Mouse (Mus musculus) forebrain, embryonic 15.5 days (tissue): ENCODE data around the gene Fam166a. TPM values are rescaled to one million over a fixed set of nuclear protein-coding genes. Genes with fewer than 3 reads are reported as not detected.

ENCODE experiments used
- ATAC-seq: fragments of 200-750 bp; cut with Nextera tagmentation; replicated peaks from 2 replicates; pipeline ENCODE4 v1.8.0; 2017; ENCODE audit warnings: mild to moderate bottlenecking, moderate TSS enrichment, moderate library complexity
- H3K27ac ChIP-seq: fragments of 300-500 bp; sonication (generic); replicated peaks from 2 replicates; pipeline ENCODE4 v1.5.1; 2015; ENCODE audit warnings: mild to moderate bottlenecking, inconsistent platforms
- H3K27me3 ChIP-seq: fragments of 300-500 bp; sonication (generic); 2 replicates; pipeline ENCODE4 v1.6.1; 2015; ENCODE audit warnings: inconsistent platforms
- H3K36me3 ChIP-seq: fragments of 300-500 bp; sonication (generic); 2 replicates; pipeline ENCODE4 v1.6.1; 2015; ENCODE audit warnings: mild to moderate bottlenecking, inconsistent platforms
- H3K4me1 ChIP-seq: fragments of 300-500 bp; sonication (generic); 2 replicates; pipeline ENCODE4 v1.6.1; 2015; ENCODE audit warnings: inconsistent platforms
- H3K4me2 ChIP-seq: fragments of 300-500 bp; sonication (generic); replicated peaks from 2 replicates; pipeline ENCODE4 v1.6.1; 2015; ENCODE audit warnings: mild to moderate bottlenecking, inconsistent platforms
- H3K4me3 ChIP-seq: fragments of 300-500 bp; sonication (generic); 2 replicates; pipeline ENCODE4 v1.5.1; 2015; ENCODE audit warnings: mild to moderate bottlenecking, inconsistent platforms
- H3K9ac ChIP-seq: fragments of 300-500 bp; sonication (generic); replicated peaks from 2 replicates; pipeline ENCODE4 v1.6.1; 2015; ENCODE audit warnings: mild to moderate bottlenecking, inconsistent platforms
- H3K9me3 ChIP-seq: fragments of 300-500 bp; sonication (generic); 2 replicates; pipeline ENCODE4 v1.6.1; 2016; ENCODE audit warnings: inconsistent platforms
- WGBS: fragments of 180-500 bp; shearing (Covaris S2); methylation state at CpG from one replicate; pipeline ENCODE4 v1.1.7; 2015; ENCODE audit warnings: mixed read lengths; 5-methylcytosine and 5-hydroxymethylcytosine counted together
- polyA plus RNA-seq: library from polyadenylated mRNA; unstranded; fragments of >200 nt; fragmentation: Nextera tagmentation; extraction: Ambion mirVana; gene quantifications from 2 replicates; pipeline ENCODE4 v1.2.1, GENCODE M21; 2015

The Fam166a gene
- polyA plus RNA-seq, 1 experiment from 2014 or later = not detected

DNA sequence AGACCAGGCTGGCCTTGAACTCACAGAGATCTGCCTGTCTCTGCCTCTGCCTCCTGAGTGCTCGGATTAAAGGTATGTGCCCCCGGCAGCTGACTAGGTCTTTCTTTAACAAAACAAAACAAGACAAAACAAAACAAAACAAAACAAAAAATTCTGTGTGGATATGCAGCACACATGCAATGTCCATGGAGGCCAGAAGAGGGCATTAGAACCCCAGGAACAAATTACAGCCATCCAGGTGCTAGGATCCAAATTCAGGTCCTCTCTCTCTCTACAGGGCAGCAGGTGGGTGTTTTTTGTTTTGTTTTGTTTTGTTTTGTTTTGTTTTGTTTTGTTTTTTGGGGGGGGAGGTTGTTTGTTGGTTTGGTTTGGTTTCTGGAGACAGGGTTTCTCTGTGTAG lies 40.3 kb downstream of the Fam166a start:
- H3K9ac ChIP-seq = no peak overlapping the region
- peaks cover 8% of the 10 kb centered on the region; the same call in 1 of the 2 replicates for H3K27me3 ChIP-seq
- no peak overlapping the region for H3K4me3 ChIP-seq
- H3K36me3 ChIP-seq = no peaks in the 10 kb centered on the region
- H3K27ac ChIP-seq = no peak overlapping the region
- WGBS = 44% methylated on average over 2 of the region's 2 CpGs
- ATAC-seq = no peak
- no peaks in the 10 kb centered on the region for H3K9me3 ChIP-seq
- peaks cover 39% of the 10 kb centered on the region for H3K4me1 ChIP-seq
- H3K4me2 ChIP-seq = no peak overlapping the region

DNA sequence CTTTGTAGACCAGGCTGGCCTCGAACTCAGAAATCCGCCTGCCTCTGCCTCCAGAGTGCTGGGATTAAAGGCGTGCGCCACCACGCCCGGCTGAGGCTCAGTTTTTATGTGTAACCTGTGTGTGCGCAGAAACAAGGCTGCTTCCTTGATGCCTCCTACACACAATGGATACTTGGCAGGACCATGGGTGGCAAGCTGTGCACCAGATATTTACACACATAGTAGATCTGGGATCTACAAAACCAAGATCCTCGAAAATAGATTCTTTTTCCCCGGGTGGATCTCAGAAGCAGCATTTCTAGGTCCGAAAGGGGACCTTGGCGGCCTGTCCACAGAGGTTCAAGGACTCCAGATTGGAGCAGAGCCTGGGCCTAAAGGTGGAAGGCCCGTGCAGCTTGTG lies 43.3 kb downstream of the Fam166a start:
- 47% methylated on average over 12 of the region's 12 CpGs for WGBS
- peak overlapping the region; percentile 47 for H3K9ac ChIP-seq
- peak overlapping the region; percentile 62 for H3K27ac ChIP-seq
- peak overlapping the region; percentile 63 for H3K4me3 ChIP-seq
- ATAC-seq = peak; percentile 5; the same call in 1 of the 2 replicates
- no peaks in the 10 kb centered on the region for H3K9me3 ChIP-seq
- H3K27me3 ChIP-seq = peaks cover 15% of the 10 kb centered on the region; the same call in 1 of the 2 replicates
- peak overlapping the region; percentile 98 for H3K4me2 ChIP-seq
- peaks cover 50% of the 10 kb centered on the region for H3K4me1 ChIP-seq
- H3K36me3 ChIP-seq = no peaks in the 10 kb centered on the region

DNA sequence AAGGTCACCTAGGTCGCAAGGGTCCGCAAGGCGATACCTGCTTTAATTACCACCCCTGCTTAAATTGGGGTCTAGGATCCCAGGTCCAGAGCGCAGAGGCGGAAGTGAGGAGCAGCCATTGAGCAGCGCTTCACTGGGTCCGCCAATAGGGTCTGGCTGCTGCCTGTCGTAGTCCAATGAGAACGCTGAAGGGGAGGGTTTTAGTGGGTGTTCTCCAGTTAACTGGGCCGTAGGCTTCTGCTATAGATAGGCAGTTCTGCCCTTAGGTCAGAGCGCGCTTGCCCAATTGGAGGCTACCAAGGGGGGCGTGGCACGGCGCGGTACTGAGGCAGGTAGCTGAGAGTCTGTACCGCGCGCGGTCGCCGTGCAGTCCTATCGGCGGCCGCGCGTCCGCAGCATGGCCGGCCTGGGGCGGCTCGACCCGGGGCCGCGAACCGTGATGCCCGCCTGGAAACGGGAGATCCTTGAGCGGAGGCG lies 43.8 kb downstream of the Fam166a start, which contains the start of gene Tprn:
Gene Tprn (plus strand): TSS at position 328 of the 477 bp plus-strand sequence.
- Histone ChIP-seq H3K4me3 (peak within 1 kb of the TSS; percentile 63), H3K27me3 (peaks cover 15% of the 10 kb centered on the region; the same call in 1 of the 2 replicates), H3K4me2 (peak within 1 kb of the TSS; percentile 98), H3K9me3 (no peaks in the 10 kb centered on the region), H3K36me3 (no peaks in the 10 kb centered on the region), H3K4me1 (peaks cover 51% of the 10 kb centered on the region), H3K9ac (peak within 1 kb of the TSS; percentile 60), H3K27ac (peak within 1 kb of the TSS; percentile 62)
- peak; percentile 100 for ATAC-seq
- WGBS = under 1% methylated on average over 39 of the region's 39 CpGs

DNA sequence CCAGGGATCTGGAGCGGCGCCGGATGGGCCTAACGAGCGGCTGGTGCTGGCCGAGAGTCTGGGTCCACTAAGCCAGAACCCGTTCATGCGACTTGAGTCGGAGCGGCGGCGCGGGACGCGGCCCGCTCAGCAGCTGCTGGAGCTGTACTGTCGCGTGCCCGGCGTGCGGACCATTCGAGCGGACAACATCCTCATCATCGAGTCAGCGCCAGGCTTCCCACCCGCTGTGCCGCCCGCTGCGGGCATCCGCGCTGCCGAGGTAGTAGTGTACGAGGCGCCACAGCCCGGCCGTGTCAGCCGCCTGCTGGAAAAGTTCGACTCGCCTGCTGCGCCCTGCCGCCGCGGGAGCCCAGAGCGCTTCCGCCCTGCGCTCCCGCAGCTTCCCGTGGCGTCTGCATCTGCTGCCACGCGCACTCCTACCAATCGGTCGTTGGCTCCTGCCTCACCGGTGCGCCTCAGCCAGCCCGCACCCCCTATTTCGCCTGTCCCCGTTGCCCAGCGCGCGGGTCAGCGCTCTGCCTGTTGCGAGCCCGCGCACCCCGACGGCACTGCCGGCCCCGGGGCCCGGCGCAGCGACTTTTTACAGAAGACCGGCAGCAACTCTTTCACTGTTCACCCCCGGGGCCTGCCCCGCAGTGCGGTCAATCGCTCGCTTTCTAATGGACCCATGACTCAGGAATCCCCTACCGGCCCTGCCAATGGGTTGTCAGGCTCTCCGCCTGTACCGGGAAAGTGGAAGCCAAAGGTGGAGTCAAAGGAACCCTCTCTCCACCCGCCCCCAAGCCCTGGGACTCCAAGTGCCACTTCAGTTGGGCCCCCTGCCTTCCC lies 44.5 kb downstream of the Fam166a start:
- no peaks in the 10 kb centered on the region for H3K9me3 ChIP-seq
- peak overlapping the region; percentile 98 for H3K4me2 ChIP-seq
- H3K36me3 ChIP-seq = no peaks in the 10 kb centered on the region
- H3K9ac ChIP-seq = peak overlapping the region; percentile 60
- no peak for ATAC-seq
- peak overlapping the region; percentile 62 for H3K27ac ChIP-seq
- peaks cover 58% of the 10 kb centered on the region for H3K4me1 ChIP-seq
- H3K27me3 ChIP-seq = peaks cover 15% of the 10 kb centered on the region; the same call in 1 of the 2 replicates
- peak overlapping the region; percentile 63 for H3K4me3 ChIP-seq
- WGBS = under 1% methylated on average over 82 of the region's 82 CpGs

DNA sequence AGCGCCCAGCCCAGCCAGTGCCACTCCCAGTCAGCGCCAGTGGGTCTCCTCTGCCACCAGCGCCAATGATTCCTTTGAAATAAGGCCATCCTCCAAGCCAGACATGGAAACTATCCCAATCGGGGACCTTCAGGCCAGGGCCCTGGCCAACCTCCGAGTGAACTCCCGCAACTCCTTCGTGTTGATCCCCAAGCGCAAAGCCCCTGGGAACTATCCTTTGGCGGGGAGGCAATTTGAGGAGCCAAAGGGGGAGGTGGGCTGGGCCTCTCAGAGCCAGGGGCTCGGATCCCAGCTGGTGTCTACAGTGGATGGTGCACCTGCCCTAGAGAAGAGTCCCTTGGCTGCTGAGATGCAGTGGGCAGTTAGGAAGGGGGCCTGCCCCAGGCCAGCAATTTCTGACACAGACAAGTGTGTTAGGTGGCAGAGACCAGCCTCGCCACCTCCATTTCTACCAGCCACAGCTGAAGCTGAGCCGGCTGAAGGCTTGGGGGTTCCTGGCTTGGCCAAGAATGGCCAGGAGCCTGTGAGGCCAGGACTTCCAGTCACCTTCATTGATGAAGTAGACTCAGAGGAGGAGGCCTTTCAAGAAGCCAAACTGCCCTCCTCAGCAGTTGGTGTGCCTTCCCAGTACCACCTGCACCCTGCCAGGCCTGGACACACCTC lies 45.2 kb downstream of the Fam166a start:
- H3K36me3 ChIP-seq = no peaks in the 10 kb centered on the region
- no peak for ATAC-seq
- H3K9me3 ChIP-seq = no peaks in the 10 kb centered on the region
- peak overlapping the region; percentile 98 for H3K4me2 ChIP-seq
- 21% methylated on average over 12 of the region's 12 CpGs for WGBS
- peaks cover 15% of the 10 kb centered on the region; the same call in 1 of the 2 replicates for H3K27me3 ChIP-seq
- H3K9ac ChIP-seq = peak overlapping the region; percentile 60
- H3K27ac ChIP-seq = no peak overlapping the region
- H3K4me1 ChIP-seq = peaks cover 56% of the 10 kb centered on the region
- H3K4me3 ChIP-seq = peak overlapping the region; percentile 63

DNA sequence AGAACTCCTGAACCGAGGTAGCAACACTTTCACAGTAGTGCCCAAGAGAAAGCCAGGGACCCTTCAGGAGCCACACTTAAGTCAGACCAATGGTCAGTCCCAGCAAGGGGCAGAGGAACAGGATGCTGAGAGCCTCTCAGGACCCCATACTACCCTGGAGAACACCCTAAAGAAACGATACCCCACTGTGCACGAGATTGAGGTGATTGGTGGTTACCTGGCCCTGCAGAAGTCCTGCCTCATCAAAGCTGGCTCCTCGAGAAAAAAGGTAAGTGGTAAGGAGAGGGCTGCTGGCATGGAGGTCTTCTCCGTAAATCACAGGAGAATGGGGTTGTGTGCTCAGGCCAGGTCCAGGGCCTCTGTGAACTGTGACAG lies 45.7 kb downstream of the Fam166a start:
- H3K27ac ChIP-seq = no peak overlapping the region
- H3K4me3 ChIP-seq = peak overlapping the region; percentile 63; the same call in 1 of the 2 replicates
- H3K4me2 ChIP-seq = peak overlapping the region; percentile 98
- H3K4me1 ChIP-seq = peaks cover 56% of the 10 kb centered on the region
- no peak overlapping the region for H3K9ac ChIP-seq
- H3K9me3 ChIP-seq = no peaks in the 10 kb centered on the region
- peaks cover 15% of the 10 kb centered on the region; the same call in 1 of the 2 replicates for H3K27me3 ChIP-seq
- ATAC-seq = no peak
- peaks cover 4% of the 10 kb centered on the region for H3K36me3 ChIP-seq
- WGBS = 81% methylated on average over 5 of the region's 5 CpGs

DNA sequence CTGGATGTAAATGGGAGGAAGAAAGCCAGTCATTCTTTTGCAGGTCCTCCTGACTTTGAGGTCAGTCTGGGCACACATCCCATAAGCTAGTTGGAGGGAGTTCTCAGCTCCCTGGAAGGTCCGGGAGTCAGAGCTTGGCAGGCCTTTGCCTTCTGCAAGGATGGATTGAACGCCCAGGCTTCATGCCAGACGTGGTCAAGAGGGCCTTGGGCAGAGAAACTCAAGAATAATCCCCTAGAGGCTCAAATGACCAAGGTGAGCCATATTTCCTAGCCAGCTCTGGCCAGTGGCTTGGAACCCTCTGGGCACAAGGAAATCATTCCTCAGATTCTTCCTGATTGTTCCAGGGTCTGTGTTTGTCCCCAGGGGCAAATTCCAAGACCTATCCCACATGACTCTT lies 46.3 kb downstream of the Fam166a start:
- peaks cover 56% of the 10 kb centered on the region for H3K4me1 ChIP-seq
- H3K4me2 ChIP-seq = peak overlapping the region; percentile 98
- H3K9me3 ChIP-seq = no peaks in the 10 kb centered on the region
- peaks cover 10% of the 10 kb centered on the region for H3K36me3 ChIP-seq
- WGBS = 76% methylated on average over 3 of the region's 3 CpGs
- no peak for ATAC-seq
- no peak overlapping the region for H3K4me3 ChIP-seq
- peak overlapping the region; percentile 13; the same call in 1 of the 2 replicates for H3K9ac ChIP-seq
- H3K27ac ChIP-seq = no peak overlapping the region
- peaks cover 15% of the 10 kb centered on the region; the same call in 1 of the 2 replicates for H3K27me3 ChIP-seq

DNA sequence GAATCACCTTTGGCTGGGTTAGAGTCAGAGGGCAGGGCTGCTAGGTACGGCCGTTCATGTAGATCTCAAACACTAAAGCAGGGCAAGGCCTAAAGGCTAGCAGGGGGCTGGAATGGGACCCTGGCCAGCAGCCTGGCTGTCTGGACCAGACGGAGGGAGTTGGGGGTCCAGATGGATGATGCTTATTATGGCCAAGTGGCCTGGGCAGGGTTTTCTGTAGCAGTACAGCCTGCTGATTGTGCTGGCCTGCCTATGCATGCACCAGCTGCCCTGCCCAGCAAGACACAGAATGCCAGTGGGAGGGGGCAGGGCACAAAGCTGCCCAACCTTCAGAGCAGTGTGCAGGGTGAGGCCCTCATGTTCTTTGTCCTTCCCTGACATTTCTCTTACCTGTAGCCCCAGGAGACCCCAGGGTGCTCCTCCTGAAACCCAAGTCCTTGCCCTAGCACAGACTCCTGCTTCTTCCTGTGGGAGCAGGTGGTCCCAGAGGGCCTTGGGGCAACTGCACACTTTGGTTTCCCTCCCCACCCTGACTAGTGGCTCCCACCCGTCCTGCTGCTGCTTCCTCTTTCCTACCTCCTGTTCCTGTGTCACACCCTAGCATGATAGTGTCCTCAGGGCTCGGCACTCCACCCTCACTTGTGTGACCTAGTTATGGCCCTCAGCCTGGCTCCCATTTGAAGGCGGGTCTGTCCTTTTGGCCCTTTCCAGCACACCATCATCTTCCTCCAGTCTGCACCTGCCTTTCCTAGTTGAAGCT lies 47.5 kb downstream of the Fam166a start:
- WGBS = 57% methylated on average over 6 of the region's 6 CpGs
- Histone ChIP-seq H3K9ac (0 out of 2 replicates have a peak overlapping the region, but pooled peaks have one; percentile 23), H3K4me3 (peak overlapping the region; percentile 5; the same call in 1 of the 2 replicates), H3K4me2 (peak overlapping the region; percentile 98), H3K27ac (peak overlapping the region; percentile 9; the same call in 1 of the 2 replicates), H3K27me3 (peaks cover 15% of the 10 kb centered on the region; the same call in 1 of the 2 replicates), H3K36me3 (peaks cover 21% of the 10 kb centered on the region), H3K9me3 (no peaks in the 10 kb centered on the region), H3K4me1 (peaks cover 65% of the 10 kb centered on the region)
- ATAC-seq = no peak

DNA sequence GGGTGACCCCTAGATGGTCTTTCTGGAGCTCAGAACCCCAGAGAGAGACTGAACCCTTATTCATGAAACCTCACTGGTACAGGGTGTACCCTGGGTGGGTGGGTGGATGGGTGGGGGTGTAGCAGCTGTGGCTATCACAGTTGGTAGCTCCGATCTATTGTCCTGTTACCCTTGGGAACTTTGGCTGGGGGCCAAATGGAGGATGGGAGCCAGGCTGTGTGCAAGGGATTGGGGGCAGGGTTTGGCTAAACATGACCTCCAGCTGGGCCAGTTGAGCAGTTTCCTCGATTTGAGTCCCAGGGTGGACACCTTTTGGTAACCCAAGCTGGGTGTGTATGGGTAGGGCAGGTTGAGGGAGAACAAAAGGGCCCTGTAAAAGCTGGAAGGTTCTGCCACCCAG lies 48.2 kb downstream of the Fam166a start:
- 29% methylated on average over 2 of the region's 2 CpGs for WGBS
- Histone ChIP-seq H3K36me3 (peaks cover 21% of the 10 kb centered on the region), H3K27me3 (peaks cover 15% of the 10 kb centered on the region; the same call in 1 of the 2 replicates), H3K4me1 (peaks cover 72% of the 10 kb centered on the region), H3K9ac (peak overlapping the region; percentile 23; the same call in 1 of the 2 replicates), H3K27ac (peak overlapping the region; percentile 9; the same call in 1 of the 2 replicates), H3K9me3 (no peaks in the 10 kb centered on the region), H3K4me2 (peak overlapping the region; percentile 98), H3K4me3 (no peak overlapping the region)
- no peak for ATAC-seq

DNA sequence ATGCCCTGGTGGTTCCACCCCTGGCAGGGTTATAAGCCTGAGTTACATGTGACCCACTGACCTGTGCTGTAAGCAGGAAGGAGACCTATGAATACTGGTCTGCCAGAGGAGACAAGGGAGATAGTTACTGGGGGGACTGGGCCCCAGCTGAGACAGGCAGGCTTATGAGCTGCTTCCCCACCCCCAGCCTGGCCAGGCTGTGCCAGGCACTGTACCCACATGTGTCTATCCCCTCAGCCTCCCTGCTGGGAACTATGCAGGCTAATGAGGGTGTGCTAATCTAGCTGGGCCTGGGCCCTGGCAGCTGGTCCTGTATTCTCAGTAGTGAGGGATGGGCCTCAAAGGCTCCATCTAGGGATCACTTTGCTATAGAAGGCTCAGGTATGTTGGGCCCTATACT lies 48.7 kb downstream of the Fam166a start:
- Histone ChIP-seq H3K4me1 (peaks cover 67% of the 10 kb centered on the region), H3K27me3 (peaks cover 15% of the 10 kb centered on the region; the same call in 1 of the 2 replicates), H3K9ac (peak overlapping the region; percentile 10; the same call in 1 of the 2 replicates), H3K9me3 (no peaks in the 10 kb centered on the region), H3K27ac (0 out of 2 replicates have a peak overlapping the region, but pooled peaks have one; percentile 9), H3K36me3 (peaks cover 21% of the 10 kb centered on the region), H3K4me2 (peak overlapping the region; percentile 98; the same call in 1 of the 2 replicates), H3K4me3 (no peak overlapping the region)
- no peak for ATAC-seq

DNA sequence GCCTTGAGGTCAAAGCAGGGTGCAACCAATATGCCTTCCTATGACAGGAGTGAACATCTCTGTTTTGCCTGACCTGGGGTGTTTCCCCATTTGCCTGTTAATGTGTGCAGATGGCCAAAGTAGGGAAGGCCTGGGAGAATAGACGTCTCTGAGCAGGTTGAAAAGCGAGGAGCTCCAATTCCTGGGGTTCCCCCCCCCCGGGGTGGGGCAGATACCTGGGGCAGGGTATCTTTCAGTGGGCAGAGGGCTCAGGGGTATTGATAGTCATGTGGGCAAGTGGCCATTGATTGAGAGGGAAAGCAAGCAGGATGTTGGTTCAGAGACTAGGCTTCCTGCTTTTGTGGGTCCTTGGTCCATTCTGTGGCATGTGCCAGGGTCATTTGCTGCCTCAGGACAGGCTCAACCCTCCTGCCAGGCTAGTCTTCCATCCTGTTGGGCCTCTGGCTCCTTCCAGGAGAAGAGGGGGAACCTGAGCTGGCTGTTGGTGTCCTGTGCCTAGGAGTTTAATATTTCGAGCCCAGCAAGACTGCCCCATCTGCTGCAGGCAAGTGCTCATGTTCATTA lies 49.3 kb downstream of the Fam166a start:
- Histone ChIP-seq H3K27ac (no peak overlapping the region), H3K9me3 (no peaks in the 10 kb centered on the region), H3K9ac (no peak overlapping the region), H3K4me3 (no peak overlapping the region), H3K4me1 (peaks cover 68% of the 10 kb centered on the region), H3K27me3 (peaks cover 15% of the 10 kb centered on the region; the same call in 1 of the 2 replicates), H3K4me2 (no peak overlapping the region), H3K36me3 (peaks cover 21% of the 10 kb centered on the region)
- 69% methylated on average over 4 of the region's 4 CpGs for WGBS
- ATAC-seq = no peak
